Mouse (Mus musculus): ENCODE results near the gene Ubr2.
A peak's percentile ranks its signal among the peaks of the same experiment; 100 is the strongest.

The Ubr2 gene

DNA sequence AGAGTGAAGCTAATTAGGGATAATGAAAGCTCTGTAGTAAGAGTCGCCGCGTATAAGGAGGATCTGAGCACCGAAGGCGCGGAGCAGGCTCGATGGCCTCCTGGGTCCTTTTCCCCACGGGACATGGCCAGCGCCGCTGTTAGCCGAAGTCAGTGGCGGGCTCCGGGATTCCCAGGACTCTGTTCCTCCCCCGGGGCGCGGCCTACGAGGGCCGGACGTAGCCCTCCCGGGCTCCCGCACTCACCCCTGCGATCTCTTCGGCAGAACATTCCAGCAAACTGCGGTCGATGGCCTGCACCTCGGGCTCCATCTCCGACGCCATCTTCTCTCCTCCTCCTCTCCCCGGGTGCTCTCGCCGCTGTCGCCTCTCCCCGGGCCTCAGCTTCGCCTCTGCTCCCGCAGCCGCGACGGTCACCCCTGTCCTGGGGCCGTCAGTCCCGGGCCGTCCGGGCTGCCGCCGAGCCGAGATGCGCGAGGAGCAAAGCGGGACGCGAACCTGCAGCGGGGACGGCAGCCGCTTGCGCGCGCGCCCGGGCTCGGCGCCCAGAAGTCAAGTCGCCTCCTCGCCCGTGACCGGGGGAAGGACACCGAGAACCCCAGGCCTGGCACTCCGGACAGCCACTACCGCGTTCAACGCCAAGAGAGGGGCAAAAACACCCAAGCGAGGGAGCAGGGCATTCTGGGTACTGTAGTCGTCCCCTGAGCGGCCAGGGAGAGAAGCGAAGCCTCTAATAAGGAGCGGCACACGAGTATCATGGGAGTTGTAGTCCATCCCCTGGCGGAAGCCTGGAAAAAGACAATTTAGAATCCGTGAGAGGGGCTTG, at the start of gene Ubr2:
Ubr2 (minus strand) TSS at position 659 of the 824 bp plus-strand sequence.
- DNase-seq (ENCODE audit: low spot score in 2 of 2): peak; percentile 95 to 96

DNA sequence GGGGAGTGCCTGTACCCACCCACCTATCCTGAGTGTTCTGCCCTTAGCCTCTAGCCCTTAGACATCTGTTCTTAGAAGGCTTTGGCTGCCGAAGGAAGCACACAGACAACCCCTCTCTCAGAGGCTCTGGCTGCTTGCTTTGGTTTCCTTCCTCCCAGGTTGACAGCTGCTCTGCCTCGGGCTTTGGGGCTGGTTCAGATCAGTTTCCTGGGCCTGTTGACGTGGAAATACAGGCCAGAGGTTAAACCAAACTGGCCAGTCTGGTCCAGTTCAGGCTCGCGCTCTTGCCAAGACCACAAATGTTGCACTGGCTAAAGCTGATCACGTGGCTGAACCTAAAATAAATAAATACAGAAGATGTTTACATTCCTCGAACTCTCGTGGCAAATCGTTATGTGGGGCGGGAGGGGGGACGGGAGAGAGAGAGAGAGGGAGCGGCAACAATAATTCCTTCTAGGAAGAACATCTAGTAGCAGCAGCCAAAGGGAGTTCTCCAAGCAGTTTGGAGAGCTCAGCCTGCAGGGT, 49.5 kb upstream of the Ubr2 start:
- DNase-seq (ENCODE audit: low spot score in 2 of 2): no peak

DNA sequence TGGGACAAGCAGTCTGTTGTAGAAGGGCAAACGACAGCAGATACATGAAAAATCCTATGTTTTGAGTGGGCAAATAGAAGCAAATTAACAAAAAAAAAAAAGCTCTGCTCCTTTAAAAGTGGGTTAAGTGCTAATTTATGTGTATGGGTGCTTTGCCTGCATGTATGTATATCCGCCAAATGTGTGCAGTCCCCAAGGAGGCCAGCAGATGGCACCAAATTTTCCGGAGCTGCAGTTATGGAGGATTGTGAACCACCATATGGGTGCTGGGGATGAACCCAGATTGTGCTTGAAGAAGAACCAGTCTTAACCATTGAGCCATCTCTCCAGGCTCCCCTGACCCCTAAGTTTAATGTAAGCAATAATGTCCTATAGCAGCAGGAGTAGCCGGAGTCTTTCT, 47.6 kb upstream of the Ubr2 start:
- no peak for DNase-seq (ENCODE audit: low spot score in 2 of 2)

DNA sequence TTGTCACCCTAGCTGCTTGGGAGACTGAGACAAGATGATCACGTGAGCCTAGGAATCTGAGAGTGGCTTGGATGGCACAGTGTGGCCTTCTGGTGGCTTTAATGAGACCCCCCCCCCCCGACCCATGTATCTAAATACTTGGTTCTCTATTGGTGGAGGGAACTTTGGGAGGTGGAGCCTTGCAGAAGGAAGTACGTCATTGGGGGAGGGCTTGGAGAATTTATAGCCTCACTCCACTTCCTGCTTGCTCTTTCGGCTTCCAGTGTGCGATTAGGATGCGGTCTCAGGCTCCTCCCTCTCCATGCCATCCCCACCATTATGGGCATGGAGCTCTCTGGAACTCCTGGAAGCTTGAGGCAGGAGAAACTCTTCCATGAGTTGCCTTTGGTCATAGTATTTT, 46.1 kb upstream of the Ubr2 start:
- DNase-seq (ENCODE audit: low spot score in 2 of 2): no peak

DNA sequence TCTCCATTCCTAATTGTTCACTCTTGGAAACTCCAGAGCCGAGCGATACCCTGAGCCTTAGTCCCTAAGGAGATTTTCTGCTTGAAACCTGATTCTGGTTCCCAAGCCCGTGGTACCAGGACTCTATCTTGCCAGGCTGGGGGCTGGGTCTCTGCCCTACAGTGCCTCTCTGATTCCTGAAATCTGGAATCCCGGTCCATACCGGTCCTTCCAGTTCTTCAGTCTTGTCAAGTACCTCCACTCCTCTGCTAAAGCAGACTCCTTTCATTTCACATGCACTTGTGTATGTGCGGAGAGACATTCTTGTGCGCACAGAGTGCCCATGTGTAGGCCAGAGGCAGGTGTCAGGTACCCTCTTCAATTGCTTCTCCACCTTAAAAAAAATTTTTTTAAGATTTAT, 44.8 kb upstream of the Ubr2 start:
- DNase-seq (ENCODE audit: low spot score in 2 of 2): no peak

DNA sequence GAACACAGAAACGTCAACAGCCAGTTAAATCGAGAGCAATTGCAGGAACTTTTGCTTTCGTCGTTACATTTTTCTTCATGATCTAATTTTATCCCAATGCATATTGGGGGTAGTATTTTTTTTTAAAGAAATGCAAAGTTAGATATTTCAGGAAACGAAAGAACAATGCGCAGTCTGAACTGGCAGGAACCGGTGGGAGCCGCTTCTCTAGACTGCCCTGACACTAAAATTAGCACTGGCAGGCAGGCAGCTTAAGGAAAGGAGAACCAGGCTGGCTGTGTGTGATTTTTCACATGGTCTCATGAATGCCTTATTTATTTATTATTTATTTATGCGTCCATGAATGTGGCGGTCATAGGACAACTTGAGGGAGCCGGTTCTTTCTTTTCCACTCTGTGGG, 44.3 kb upstream of the Ubr2 start:
- peak; percentile 61 to 70 for DNase-seq (ENCODE audit: low spot score in 2 of 2)

DNA sequence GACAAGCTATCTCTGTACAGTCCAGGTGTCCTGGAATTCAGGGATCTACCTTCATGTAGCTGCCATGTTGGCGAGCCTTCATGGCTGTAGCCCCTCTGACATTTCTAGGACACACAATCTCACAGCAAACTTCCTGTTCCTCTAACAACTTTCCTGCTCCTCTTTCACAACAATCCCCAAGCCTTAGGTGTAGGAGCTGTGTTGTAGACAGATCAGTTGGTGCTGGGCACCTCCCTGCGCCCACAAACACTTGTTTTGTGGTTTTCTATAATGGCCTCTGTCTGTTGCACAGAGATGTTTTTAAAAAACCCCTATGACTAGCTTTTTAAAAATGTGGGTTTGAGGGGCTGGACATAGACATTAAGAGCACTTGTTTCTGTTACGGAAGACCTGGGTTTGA, 40.3 kb upstream of the Ubr2 start:
- no peak for DNase-seq (ENCODE audit: low spot score in 2 of 2)

DNA sequence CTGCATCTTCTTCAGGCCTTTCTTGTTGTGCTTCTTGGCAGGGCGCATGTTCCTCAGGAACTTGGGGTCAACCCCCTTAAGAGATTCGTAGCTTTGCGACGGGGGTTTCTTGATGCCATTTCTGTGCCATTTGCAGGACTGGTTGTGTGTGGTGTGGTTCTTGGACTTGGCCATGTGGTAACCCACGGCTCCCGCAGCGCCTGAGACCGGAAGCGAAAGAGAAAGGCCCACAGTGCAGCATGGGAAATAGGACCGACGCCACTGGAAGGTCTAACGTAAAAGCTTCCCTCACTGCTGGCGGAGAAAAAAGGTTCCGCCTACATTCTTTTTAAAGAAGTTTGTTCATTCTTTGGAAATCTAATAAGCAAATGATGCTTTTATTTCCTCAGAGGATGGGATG, 32.5 kb upstream of the Ubr2 start:
- no peak for DNase-seq (ENCODE audit: low spot score in 2 of 2)

DNA sequence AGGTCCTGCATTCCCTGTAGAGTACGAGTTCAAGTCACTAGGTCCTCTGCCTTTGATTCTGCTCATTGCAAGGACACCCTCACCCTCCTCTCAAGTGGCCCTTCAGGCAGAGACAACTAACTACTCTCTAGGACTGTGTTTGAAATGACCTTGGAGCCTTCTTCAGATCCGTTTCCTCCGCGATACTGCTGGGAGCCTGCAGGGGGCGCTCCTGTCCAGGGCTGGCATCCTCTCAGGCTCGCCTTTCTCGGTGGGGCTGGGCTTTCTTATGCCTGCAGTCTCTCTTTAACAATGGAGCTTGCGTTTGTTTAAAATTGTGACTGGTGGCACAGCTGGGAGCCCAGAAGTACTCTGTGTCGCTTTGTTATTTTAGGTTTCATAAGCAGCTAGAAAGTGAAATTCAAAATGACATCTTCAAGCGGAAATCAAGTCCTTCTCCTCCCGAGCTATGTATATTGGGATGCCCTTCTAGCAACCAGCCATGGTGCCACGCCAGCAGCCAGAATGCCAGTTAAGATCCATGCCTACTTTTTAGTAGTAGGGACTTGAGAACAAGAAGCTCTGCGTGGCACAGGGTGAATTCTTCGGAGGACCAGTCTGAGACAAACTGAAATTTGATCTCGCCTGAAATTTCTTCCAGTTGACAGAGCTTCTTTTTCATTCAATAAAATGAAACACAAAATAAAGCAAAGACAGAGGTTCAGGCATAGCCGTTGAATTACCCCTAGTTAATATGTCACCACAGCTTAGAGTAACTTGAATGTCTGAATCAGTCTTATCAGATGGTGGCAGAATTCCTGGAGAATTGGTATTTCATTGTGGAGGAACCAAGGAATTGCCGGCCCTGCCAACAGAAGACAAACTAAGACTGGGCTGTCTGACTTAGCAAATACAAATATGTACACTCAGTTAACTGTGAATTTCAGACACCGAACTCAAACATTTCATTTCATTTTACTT, 28.8 kb upstream of the Ubr2 start:
- DNase-seq (ENCODE audit: low spot score in 2 of 2): peak; percentile 85 to 92

DNA sequence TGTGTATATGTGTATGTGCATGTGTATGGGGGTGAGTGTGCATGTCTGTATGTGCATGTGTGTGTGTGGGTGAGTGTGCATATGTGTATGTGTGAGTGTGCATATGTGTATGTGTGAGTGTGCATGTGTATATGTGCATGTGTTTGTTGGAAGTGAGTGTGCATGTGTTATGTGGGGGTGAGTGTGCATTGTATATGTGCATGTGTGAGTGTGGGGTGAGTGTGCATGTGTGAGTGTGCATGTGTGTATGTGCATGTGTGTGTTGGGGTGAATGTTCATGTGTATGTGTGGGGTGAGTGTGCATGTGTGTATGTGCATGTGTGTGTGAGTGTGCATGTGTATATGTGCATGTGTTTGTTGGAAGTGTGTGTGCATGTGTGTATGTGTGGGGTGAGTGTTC, 24.2 kb upstream of the Ubr2 start:
- peak in 1 of 2 experiments; percentile 10 for DNase-seq (ENCODE audit: low spot score in 2 of 2)

DNA sequence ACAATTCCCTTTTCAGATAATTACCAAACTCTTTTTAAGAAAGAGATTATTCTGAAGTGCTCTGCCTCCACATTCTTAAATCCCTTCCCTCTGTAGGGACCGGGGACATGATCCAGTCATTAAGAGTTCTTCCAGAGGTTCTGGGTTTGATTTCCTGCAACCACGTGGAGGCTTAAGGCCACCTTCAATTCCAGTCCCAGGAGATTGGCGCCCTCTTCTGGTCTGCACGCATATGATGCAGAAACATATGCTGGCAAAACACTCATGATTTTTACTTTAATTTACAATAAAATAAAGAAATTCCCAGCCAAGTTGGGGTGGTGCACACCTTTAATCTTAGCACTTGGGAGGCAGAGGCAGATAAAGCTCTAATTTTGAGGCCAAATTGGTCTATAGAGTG, 23.3 kb upstream of the Ubr2 start:
- DNase-seq (ENCODE audit: low spot score in 2 of 2): peak; percentile 34 to 67

DNA sequence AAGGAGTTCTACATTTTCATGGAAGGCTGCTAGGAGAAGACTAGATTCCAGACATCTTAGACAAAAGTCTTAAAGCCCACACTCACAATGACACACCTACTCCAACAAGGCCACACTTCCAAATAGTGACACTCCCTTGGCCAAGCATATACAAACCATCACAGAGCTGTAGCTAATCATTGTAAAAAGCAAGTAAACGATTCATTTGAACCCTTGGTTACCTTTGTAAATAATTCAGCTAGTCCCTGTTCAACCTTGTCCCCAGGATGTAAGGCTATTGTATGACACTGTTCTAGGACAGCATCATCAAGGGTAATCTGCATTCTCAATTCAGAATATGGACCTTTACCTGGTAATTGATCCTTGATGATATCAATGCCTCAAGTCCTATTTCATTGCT, 14.4 kb upstream of the Ubr2 start:
- no peak for DNase-seq (ENCODE audit: low spot score in 2 of 2)

DNA sequence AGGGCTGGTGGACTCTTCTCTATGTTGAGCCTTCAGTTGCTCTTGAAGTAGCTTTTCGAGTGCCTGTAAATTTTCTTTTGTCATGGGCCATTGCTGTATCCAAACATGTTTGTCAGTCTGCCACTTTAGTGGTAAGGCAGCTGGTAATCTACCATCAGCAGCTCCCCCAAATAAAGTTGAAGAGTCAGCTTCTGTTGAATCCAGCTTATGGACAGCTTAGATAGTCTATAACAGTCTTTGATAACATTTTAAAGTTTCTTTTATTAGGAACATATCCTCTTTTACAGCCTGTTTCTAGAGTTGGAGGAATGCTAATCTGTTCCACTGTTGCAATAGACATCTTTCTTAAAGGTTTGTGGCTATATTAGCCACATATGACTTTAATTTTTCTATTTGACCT, 13.0 kb upstream of the Ubr2 start:
- DNase-seq (ENCODE audit: low spot score in 2 of 2): no peak

DNA sequence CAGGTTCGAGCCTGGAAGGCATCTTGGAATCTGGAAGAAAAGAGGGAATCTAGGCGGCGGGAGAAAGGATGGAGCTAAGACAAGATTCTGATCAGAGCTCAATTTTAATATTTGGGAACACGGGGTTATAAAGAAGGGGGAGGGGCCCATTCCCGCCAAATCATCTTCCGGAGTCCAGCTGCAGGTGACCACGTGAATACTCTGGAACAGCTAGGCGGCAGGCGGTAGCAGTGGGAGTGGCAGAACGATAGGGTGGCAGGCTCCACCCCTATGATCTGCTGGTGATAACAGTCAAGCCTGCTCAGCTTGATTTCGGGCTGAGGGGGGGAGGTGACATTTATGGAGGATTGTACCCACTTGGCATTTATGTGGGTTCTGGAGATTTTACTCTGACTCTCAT, 2.5 kb upstream of the Ubr2 start:
- no peak for DNase-seq (ENCODE audit: low spot score in 2 of 2)

DNA sequence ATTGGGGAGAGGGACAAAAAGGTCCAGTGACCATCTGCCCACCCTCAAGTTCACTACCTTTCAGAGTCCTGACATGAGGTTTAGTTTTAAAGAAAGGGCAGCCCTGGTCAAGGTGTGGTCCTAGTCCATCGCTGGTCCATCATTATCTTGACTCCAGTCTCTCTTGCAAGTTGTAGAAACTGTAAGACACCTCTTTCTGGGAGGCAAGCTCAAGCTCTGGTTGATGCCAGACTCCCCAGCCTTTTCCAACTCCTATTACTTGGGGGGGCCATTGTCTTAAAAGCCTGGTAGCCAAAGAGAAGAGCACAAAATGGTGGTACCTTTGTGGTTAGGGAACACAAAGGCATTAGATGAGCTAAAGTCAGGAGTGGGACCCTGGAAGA, 1.3 kb upstream of the Ubr2 start:
- DNase-seq (ENCODE audit: low spot score in 2 of 2): no peak

DNA sequence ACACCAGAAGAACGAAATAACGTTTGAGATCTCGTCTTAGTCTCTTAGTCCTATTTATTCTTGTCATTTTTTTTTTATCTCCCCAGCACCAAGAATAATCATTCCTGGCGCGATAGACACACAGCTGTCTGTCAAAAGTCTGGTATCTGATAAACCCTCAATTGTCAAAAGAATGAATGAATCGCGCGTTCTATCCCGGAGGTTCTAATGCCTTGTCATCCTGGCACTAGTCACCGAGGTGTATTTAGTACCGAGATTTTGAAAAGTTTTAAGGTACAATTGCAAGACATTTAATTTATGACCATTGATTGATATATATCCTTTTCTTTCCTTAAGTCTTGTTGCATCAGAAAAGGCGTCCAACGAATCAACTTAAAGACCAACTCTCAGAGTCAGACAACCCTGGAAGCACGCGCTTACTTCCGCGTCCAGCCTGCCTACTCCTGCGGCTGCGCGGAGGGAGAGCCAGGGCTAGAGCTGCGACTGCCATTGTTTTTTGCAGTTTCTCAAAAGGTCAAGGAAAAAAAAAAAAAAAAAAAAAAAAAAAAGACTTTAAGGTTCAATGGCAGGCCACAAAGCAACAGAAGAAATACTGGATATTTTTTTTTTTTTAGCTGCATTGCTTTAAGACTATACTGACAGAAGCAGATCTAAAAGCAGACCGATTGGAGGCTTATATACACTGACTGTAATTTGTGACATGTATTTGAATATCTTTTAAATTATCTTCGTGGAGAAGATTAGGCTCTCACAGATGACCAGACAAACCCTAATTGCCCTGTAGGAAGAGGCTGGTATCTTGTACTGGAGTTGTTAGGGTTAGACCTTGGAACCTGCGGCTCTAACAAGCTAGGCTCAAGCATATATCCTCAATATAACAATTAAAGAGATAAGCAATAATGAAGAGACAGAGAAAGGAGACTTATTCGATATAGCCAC, 635 bp upstream of the Ubr2 start:
- DNase-seq (ENCODE audit: low spot score in 2 of 2): peak; percentile 85

DNA sequence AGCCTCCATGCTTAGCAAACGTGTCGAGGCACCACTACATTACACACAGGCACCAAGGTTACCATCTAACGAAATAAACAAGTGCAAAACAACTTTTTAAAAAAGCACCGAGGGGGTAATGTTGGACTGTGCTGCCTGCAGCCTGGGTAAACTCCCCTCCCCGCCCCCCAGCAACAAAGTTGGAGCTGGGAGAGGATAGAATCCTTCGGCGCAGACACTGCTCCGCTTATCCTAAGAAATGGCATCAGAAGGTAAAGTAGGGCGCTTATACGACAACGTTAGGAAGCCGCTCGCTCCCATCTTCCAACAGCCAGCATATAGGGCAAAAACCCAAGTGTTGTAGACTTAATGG, 834 bp downstream of the Ubr2 start:
- DNase-seq (ENCODE audit: low spot score in 2 of 2): no peak

DNA sequence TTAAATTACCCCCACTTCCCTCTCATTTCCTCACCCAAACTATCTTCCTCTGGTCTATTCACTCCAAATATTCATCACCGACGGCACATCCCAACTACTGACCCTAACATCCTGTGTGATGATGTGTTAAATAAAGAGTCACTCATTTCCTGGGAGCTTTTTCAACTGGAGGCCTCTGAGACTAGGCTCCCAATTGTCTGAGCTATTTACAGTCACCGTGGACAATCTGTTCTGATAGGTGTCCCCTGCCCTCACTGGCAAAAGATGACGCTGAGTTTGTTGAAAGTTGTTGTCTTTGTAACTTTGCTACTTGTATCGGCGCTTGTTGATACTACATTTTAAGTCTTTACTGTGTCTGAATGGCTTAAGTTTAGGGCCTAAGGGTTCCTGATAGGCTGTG, 1.3 kb downstream of the Ubr2 start:
- no peak for DNase-seq (ENCODE audit: low spot score in 2 of 2)

DNA sequence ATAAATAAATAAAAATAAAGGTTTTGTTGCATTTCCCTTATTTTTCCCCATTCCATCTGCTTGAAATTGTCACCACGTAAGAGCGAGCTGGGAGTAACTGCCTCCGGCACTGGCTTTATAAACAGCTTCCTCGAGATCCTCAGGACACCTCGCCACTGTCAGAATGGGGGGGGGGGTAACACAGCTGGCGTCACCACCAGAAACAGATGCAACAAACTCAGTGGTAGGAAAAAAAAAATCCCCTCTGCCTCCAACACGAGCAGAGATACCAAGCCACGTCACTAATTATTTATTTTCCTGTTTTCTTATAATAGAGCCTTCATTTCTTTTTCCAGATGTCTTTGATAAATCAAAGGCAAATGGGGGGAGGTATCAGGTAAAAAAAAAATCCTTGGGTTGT, 1.9 kb downstream of the Ubr2 start:
- no peak for DNase-seq (ENCODE audit: low spot score in 2 of 2)

DNA sequence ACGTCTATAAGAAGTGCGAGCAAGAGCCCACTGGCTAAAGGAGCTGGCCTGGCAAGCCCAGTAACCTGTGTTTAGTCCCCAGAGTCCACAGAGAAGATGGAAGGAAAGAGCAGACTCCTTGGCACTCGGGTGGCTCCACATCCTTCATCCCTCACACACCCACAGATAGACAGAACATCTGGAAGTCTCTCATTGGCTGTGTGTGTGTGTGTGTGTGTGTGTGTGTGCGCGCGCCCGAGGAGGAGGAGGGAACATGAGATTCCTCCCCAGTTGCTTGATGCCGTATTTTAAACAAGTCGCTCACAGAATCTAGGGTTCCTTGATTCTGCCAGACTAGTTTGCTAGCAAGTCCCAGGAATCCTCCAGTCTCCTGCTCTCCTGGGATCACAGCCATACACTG, 3.6 kb downstream of the Ubr2 start:
- DNase-seq (ENCODE audit: low spot score in 2 of 2): no peak

DNA sequence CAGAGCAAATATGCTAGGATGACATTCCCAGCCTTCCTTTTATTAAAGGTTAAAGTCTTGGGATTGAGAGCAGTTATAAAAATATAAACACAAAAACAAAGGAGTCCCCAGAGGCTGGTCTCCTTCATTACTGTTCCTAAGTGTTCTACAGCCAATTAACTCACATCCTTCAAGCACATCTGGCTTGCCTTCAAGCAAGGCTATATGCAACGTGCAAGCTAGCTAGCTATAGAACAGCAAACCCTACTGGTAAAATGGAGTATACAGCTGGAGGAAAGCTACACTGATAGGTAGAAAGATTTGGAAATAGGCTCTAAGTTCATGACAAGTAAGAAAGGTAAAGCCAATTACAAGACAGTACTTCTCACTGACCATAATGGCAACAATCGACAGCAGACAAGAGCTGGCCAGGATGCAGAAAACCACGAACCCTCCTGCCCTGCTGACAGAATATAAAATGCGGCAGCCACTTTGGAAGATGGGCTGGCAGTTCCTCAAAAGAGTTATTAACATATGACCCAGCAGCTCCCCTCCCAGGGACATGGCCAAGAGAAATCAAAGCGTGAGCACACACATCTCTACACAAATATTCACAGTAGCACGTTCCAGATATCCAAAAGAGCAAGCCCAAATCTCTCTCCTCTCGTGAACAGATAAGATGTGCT, 4.5 kb downstream of the Ubr2 start:
- DNase-seq (ENCODE audit: low spot score in 2 of 2): no peak
